Mouse (Mus musculus): ENCODE results near the gene Bdkrb2.

DNA sequence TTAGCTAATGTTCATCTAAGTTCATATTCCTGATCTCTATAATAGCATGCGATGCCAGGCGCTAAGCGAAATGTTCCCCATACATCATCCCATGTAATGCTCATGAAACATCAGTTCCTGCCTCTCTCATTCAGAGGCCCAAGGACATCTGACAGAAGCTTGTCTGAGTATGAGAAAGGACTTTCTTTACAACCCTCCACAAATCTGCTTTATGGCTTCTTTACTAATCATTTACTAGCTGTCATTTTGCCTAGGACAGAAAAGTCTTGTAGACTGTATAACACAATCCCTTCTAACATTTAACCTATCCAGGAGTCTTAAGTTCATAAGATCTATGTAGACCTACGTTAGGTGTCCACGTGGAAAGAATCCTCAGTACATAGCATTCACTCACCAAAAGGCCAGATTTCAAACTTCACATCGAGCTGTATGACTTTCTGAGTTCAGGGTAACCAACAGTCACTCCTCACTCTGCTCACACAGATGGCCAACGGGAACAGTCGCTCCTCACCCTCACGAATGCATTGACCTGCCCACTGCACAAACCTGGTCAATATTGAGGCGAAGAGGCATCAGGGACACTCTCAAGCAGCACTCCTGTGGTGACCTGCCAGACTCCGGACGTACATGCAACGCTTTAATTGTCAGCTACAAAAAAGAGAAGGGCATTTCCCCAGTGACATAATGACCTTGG lies 71.5 kb downstream of the Bdkrb2 start:
- TF ChIP-seq CTCF (IDR thresholded peaks at IDR 0.05; ENCODE audit: borderline replicate concordance, insufficient read depth, low read length) (no peak), POLR2A (IDR thresholded peaks at IDR 0.05; ENCODE audit: low read depth, low read length) (no peak)

Data from embryonic fibroblast, embryonic 13.5 days (primary cell).